Mouse (Mus musculus): Measurements from ENCODE around the gene Tpt1. TPM values are rescaled to one million over a fixed set of nuclear protein-coding genes. Genes with fewer than 3 reads are reported as not detected.
A peak's percentile ranks its signal among the peaks of the same experiment; 100 is the strongest.
"Not testable (repeated sequence)": the region's sequence is repeated elsewhere in the genome, so short reads cannot be mapped to it uniquely, and the experiment has no call there.

The Tpt1 gene
- polyA plus RNA-seq, 1 experiment from 2014 or later, result 921 TPM

DNA sequence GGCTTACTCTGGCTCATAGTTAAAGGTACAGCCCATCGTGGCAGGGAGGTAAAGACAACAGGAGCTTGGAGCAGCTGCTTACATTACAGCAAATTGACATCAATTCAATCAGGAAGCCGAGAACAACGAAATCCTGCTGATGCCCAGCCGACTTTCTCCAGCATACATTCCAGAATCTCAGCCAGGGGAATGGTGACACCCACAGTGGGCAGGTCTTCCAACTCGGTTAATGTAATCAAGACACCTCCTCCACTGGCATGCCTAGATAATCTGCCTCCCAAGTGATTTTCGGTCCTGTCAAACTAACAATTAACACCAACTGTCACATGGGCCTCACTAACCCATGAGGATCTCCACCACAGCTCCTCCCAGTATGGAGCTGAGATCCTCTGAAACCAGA is 17.8 kb downstream of the Tpt1 start:
- H3K27ac ChIP-seq (ENCODE audit: poor library complexity, severe bottlenecking), result peak overlapping the region; percentile 97

GRCm38 (mm10) chr14:75863549-75864409 is 18.9 kb downstream of the Tpt1 start:
- peaks cover 8% of the 10 kb centered on the region for H3K9me3 ChIP-seq (replicated peaks)
- H3K9ac ChIP-seq, result no peak overlapping the region; the same call in 1 of the 2 replicates
- no peak overlapping the region for H3K4me3 ChIP-seq
- H3K4me2 ChIP-seq, result peak overlapping the region; percentile 34; the same call in 1 of the 2 replicates
- H3K27me3 ChIP-seq (replicated peaks), result no peaks in the 10 kb centered on the region
- 31% methylated on average over 7 of the region's 7 CpGs for WGBS
- H3K36me3 ChIP-seq, result peaks cover 7% of the 10 kb centered on the region; the same call in 1 of the 2 replicates
- peak; percentile 93 for ATAC-seq (ENCODE audit: insufficient number of reproducible peaks, low FRiP score)
- peaks cover 28% of the 10 kb centered on the region for H3K4me1 ChIP-seq (replicated peaks)
- H3K27ac ChIP-seq (ENCODE audit: poor library complexity, severe bottlenecking), result peak overlapping the region; percentile 97

More for the DNA sequence above, 17.8 kb downstream of the Tpt1 start:
- Histone ChIP-seq H3K4me2 (no peak overlapping the region), H3K4me3 (no peak overlapping the region), H3K27me3 (replicated peaks) (no peaks in the 10 kb centered on the region), H3K9me3 (replicated peaks) (peaks cover 8% of the 10 kb centered on the region), H3K9ac (no peak overlapping the region), H3K4me1 (replicated peaks) (peaks cover 38% of the 10 kb centered on the region), H3K36me3 (peaks cover 7% of the 10 kb centered on the region; the same call in 1 of the 2 replicates)
- 83% methylated on average over 6 of the region's 6 CpGs for WGBS
- no peak for ATAC-seq (ENCODE audit: insufficient number of reproducible peaks, low FRiP score)

- no peak overlapping the region for H3K9ac ChIP-seq
- no peak for ATAC-seq (ENCODE audit: insufficient number of reproducible peaks, low FRiP score)
- H3K36me3 ChIP-seq, result peaks cover 7% of the 10 kb centered on the region; the same call in 1 of the 2 replicates
- no peak overlapping the region for H3K27ac ChIP-seq (ENCODE audit: poor library complexity, severe bottlenecking)
- no peaks in the 10 kb centered on the region for H3K27me3 ChIP-seq (replicated peaks)
- peaks cover 35% of the 10 kb centered on the region for H3K4me1 ChIP-seq (replicated peaks)
- WGBS, result 78% methylated on average over 9 of the region's 9 CpGs
- H3K4me3 ChIP-seq, result no peak overlapping the region
- peaks cover 8% of the 10 kb centered on the region for H3K9me3 ChIP-seq (replicated peaks)
- no peak overlapping the region for H3K4me2 ChIP-seq
Observed at GRCm38 (mm10) chr14:75866706-75867333, 21.9 kb downstream of the Tpt1 start.

DNA sequence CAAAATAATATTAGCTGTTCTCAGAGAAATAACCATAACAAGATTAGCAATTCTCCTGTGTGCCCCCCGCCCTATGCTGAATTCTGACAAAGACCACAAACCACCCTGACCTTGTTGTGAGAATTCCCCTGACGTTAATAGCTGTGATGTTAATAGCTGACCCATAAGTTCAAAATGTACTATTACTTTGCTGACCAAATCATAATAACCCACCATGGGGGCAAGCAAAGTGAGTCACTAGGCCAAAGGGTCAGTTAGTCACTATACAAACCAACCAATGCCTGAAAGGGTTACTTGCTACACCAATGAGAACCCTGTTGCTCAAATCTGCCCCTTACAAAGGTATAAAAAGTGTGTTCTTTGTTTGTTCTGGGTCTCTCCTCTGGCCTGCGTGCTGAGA is 23.1 kb downstream of the Tpt1 start:
- H3K9ac ChIP-seq; H3K27me3 ChIP-seq (replicated peaks); H3K36me3 ChIP-seq; H3K4me2 ChIP-seq; H3K9me3 ChIP-seq (replicated peaks); H3K4me3 ChIP-seq; H3K27ac ChIP-seq (ENCODE audit: poor library complexity, severe bottlenecking); ATAC-seq (ENCODE audit: insufficient number of reproducible peaks, low FRiP score): not testable (repeated sequence)
- H3K4me1 ChIP-seq (replicated peaks), result peaks cover 31% of the 10 kb centered on the region
- 78% methylated on average over 3 of the region's 3 CpGs for WGBS

- Histone ChIP-seq H3K4me1 (replicated peaks) (peaks cover 17% of the 10 kb centered on the region; the same call in 1 of the 2 replicates), H3K36me3 (no peaks in the 10 kb centered on the region), H3K27me3 (replicated peaks) (no peaks in the 10 kb centered on the region), H3K9ac (no peak overlapping the region), H3K4me2 (no peak overlapping the region), H3K27ac (ENCODE audit: poor library complexity, severe bottlenecking) (no peak overlapping the region), H3K9me3 (replicated peaks) (no peaks in the 10 kb centered on the region), H3K4me3 (no peak overlapping the region)
- no peak for ATAC-seq (ENCODE audit: insufficient number of reproducible peaks, low FRiP score)
- whole genome bisulfite sequencing, result 72% methylated on average over 14 of the region's 14 CpGs
Observed at GRCm38 (mm10) chr14:75869769-75870363, 25.0 kb downstream of the Tpt1 start.

- Histone ChIP-seq H3K27ac (ENCODE audit: poor library complexity, severe bottlenecking) (no peak overlapping the region), H3K4me3 (peak overlapping the region; percentile 43), H3K36me3 (no peaks in the 10 kb centered on the region), H3K9ac (0 out of 2 replicates have a peak overlapping the region, but pooled peaks have one; percentile 10), H3K27me3 (replicated peaks) (no peaks in the 10 kb centered on the region), H3K4me1 (replicated peaks) (peaks cover 11% of the 10 kb centered on the region; the same call in 1 of the 2 replicates), H3K4me2 (peak overlapping the region; percentile 58), H3K9me3 (replicated peaks) (no peaks in the 10 kb centered on the region)
- ATAC-seq (ENCODE audit: insufficient number of reproducible peaks, low FRiP score), result peak; percentile 65; the same call in 1 of the 2 replicates
- 14% methylated on average over 9 of the region's 10 CpGs for WGBS
Observed at GRCm38 (mm10) chr14:75870631-75871030, 25.7 kb downstream of the Tpt1 start.

DNA sequence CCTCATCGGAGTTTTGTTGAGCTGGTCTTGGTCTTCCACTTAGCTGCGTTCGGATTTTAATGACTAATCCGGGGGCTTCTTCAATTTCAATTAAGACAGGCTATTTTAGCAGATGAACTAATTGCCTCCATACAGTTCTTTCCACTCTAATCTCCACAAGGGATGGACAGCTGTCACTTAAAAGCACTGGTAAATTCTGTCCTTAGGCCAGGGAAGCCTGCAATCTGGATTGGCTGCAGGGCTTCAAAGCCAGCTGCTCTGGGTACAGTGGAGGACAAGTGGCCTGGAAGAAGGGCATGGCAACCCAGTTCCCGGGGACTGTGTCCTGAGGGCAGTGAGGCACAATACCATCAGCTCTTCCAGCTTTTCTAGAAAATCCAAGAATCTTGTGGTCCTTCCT is 26.2 kb downstream of the Tpt1 start:
- peak overlapping the region; percentile 58 for H3K4me2 ChIP-seq
- no peaks in the 10 kb centered on the region for H3K36me3 ChIP-seq
- H3K9me3 ChIP-seq (replicated peaks), result no peaks in the 10 kb centered on the region
- ATAC-seq (ENCODE audit: insufficient number of reproducible peaks, low FRiP score), result 0 out of 2 replicates have a peak, but pooled peaks have one; percentile 45
- H3K4me1 ChIP-seq (replicated peaks), result peaks cover 11% of the 10 kb centered on the region; the same call in 1 of the 2 replicates
- no peak overlapping the region for H3K27ac ChIP-seq (ENCODE audit: poor library complexity, severe bottlenecking)
- no peaks in the 10 kb centered on the region for H3K27me3 ChIP-seq (replicated peaks)
- H3K4me3 ChIP-seq, result peak overlapping the region; percentile 43
- WGBS, result 10% methylated on average over 4 of the region's 5 CpGs
- H3K9ac ChIP-seq, result 0 out of 2 replicates have a peak overlapping the region, but pooled peaks have one; percentile 10

GRCm38 (mm10) chr14:75871750-75872149 is 26.9 kb downstream of the Tpt1 start:
- no peak for ATAC-seq (ENCODE audit: insufficient number of reproducible peaks, low FRiP score)

GRCm38 (mm10) chr14:75873612-75874011 is 28.7 kb downstream of the Tpt1 start:
- Histone ChIP-seq H3K27ac (ENCODE audit: poor library complexity, severe bottlenecking) (no peak overlapping the region), H3K27me3 (replicated peaks) (no peaks in the 10 kb centered on the region), H3K4me2 (no peak overlapping the region), H3K4me3 (no peak overlapping the region), H3K9ac (no peak overlapping the region), H3K9me3 (replicated peaks) (no peaks in the 10 kb centered on the region), H3K36me3 (no peaks in the 10 kb centered on the region), H3K4me1 (replicated peaks) (peaks cover 8% of the 10 kb centered on the region)
- ATAC-seq (ENCODE audit: insufficient number of reproducible peaks, low FRiP score), result no peak
- 76% methylated on average over 9 of the region's 9 CpGs for WGBS

More at GRCm38 (mm10) chr14:75871750-75872149, 26.9 kb downstream of the Tpt1 start:
- Histone ChIP-seq H3K27ac (ENCODE audit: poor library complexity, severe bottlenecking) (no peak overlapping the region), H3K4me1 (replicated peaks) (peaks cover 11% of the 10 kb centered on the region), H3K9ac (no peak overlapping the region), H3K4me2 (no peak overlapping the region), H3K4me3 (no peak overlapping the region), H3K9me3 (replicated peaks) (no peaks in the 10 kb centered on the region), H3K27me3 (replicated peaks) (no peaks in the 10 kb centered on the region), H3K36me3 (no peaks in the 10 kb centered on the region)
- 83% methylated on average over 4 of the region's 4 CpGs for WGBS

DNA sequence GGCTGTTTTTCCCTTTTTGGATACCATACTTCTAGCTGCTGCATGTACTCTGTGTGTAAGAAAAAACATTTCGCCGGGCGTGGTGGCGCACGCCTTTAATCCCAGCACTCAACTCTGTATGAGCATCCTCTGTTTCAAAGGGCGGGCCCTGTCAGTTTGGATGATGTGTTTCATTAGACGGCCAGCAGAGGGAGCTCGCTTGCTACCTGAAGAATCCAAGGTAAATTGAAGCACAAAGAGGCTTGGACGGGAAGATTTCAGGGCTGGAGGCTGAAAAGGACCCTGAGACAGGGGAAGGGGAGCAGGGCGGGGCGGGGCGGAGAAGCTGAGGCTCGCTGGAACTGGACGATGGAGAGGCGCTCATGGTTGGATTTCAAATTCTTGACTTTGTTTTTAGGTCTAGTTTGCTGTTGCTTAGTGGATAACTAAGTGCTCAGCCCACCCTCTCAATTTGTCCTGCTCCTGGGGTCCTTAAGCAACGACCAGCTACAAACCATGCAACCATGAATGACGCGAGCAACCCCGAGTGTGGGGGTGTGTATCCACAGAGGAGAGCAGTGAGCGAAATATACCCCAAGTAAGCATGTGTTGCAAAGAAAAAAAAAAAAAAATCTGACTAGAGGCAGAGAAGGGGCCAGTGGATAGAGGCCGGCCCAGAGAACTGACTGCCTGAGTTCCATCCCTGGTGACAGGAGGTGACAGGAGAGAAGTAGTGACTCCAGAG is 31.6 kb downstream of the Tpt1 start:
- Histone ChIP-seq H3K27me3 (replicated peaks) (no peaks in the 10 kb centered on the region), H3K4me3 (no peak overlapping the region), H3K9ac (no peak overlapping the region), H3K27ac (ENCODE audit: poor library complexity, severe bottlenecking) (no peak overlapping the region), H3K36me3 (no peaks in the 10 kb centered on the region), H3K9me3 (replicated peaks) (no peaks in the 10 kb centered on the region), H3K4me1 (replicated peaks) (peaks cover under 1% of the 10 kb centered on the region), H3K4me2 (peak overlapping the region; percentile 51)
- peak; percentile 30; the same call in 1 of the 2 replicates for ATAC-seq (ENCODE audit: insufficient number of reproducible peaks, low FRiP score)
- 13% methylated on average over 21 of the region's 21 CpGs for WGBS
